Mouse (Mus musculus) MEL (cell line): ENCODE data around the gene Cdh4. TPM values are rescaled to one million over a fixed set of nuclear protein-coding genes. Genes with fewer than 3 reads are reported as not detected.

Experiments
- DNase-seq: peaks from one replicate; pipeline ENCODE4 v3.0.0; 2011; ENCODE audit warnings: low read depth, low spot score
- H3K27ac ChIP-seq: 2 replicates; pipeline ENCODE4 v1.5.1; 2012; ENCODE audit warnings: low read depth, mild to moderate bottlenecking, control low read depth, low read length, moderate library complexity; ENCODE audit not compliant: control insufficient read depth
- H3K27me3 ChIP-seq, 2 experiments: fragments of 150-350 bp in 1 of 2; sonication (generic) in 1 of 2; 2 replicates each; pipeline ENCODE4 v1.6.1; 2012; ENCODE audit warnings: low read length in 2 of 2, mild to moderate bottlenecking in 2 of 2, improper control_type of control experiment in 1 of 2, moderate library complexity in 1 of 2; ENCODE audit not compliant: insufficient read depth in 2 of 2, control insufficient read depth in 1 of 2
- H3K36me3 ChIP-seq, 2 experiments: 2 replicates each; pipeline ENCODE4 v1.6.1; 2012 to 2014; ENCODE audit warnings: low read length in 2 of 2, improper control_type of control experiment in 1 of 2, inconsistent platforms in 1 of 2, mild to moderate bottlenecking in 1 of 2; ENCODE audit not compliant: insufficient read depth in 2 of 2, control insufficient read depth in 1 of 2
- H3K4me1 ChIP-seq, 2 experiments: fragments of 150-350 bp in 1 of 2; sonication (generic) in 1 of 2; 2 replicates each; pipeline ENCODE4 v1.6.1; 2012; ENCODE audit warnings: low read length in 2 of 2, improper control_type of control experiment in 1 of 2, mild to moderate bottlenecking in 1 of 2; ENCODE audit not compliant: insufficient read depth in 2 of 2, control insufficient read depth in 1 of 2
- H3K4me3 ChIP-seq, 2 experiments: fragments of 150-350 bp in 1 of 2; sonication (generic) in 1 of 2; 2 replicates each; pipeline ENCODE4 v1.5.1; 2012; ENCODE audit warnings: low read depth in 2 of 2, low read length in 2 of 2, mild to moderate bottlenecking in 2 of 2, moderate library complexity in 2 of 2, control low read depth in 1 of 2, improper control_type of control experiment in 1 of 2; ENCODE audit not compliant: control insufficient read depth in 1 of 2, insufficient read depth in 1 of 2
- H3K79me2 ChIP-seq: 2 replicates; pipeline ENCODE4 v1.6.1; 2012; ENCODE audit warnings: mild to moderate bottlenecking, low read length, moderate library complexity; ENCODE audit not compliant: control insufficient read depth, poor library complexity, insufficient read depth
- H3K9ac ChIP-seq: 2 replicates; pipeline ENCODE4 v1.6.1; 2012; ENCODE audit warnings: low read depth, mild to moderate bottlenecking, control low read depth, low read length, moderate library complexity; ENCODE audit not compliant: control insufficient read depth, poor library complexity, severe bottlenecking
- H3K9me3 ChIP-seq: fragments of 150-350 bp; sonication (generic); replicated peaks from 2 replicates; pipeline ENCODE4 v1.6.1; 2012; ENCODE audit warnings: mild to moderate bottlenecking, low read length, improper control_type of control experiment, moderate library complexity; ENCODE audit not compliant: insufficient read depth
- CHD1 ChIP-seq: IDR thresholded peaks from 2 replicates; pipeline ENCODE4 v1.6.1; 2012; ENCODE audit warnings: low read depth, mild to moderate bottlenecking, inconsistent platforms, low read length, improper control_type of control experiment
- CHD2 ChIP-seq: IDR thresholded peaks from 2 replicates; pipeline ENCODE4 v1.6.1; 2011; ENCODE audit warnings: low read length, improper control_type of control experiment
- CTCF ChIP-seq, 3 experiments: IDR thresholded peaks in 2 of 3; conservative IDR thresholded peaks in 1 of 3; 2 replicates each; pipeline ENCODE4 v1.5.1; 2011 to 2012; ENCODE audit warnings: low read length in 3 of 3, low read depth in 2 of 3, mild to moderate bottlenecking in 2 of 3, improper control_type of control experiment in 1 of 3, inconsistent platforms in 1 of 3, mixed read lengths in 1 of 3, moderate library complexity in 1 of 3; ENCODE audit not compliant: control insufficient read depth in 1 of 3, insufficient read depth in 1 of 3, poor library complexity in 1 of 3, severe bottlenecking in 1 of 3
- ELF1 ChIP-seq: IDR thresholded peaks from 2 replicates; pipeline ENCODE4 v1.6.1; 2014; ENCODE audit warnings: low read depth, mild to moderate bottlenecking, inconsistent platforms, low read length, improper control_type of control experiment, moderate library complexity
- EP300 ChIP-seq, 2 experiments: IDR thresholded peaks; 2 replicates each; pipeline ENCODE4 v1.6.1; 2011; ENCODE audit warnings: improper control_type of control experiment in 2 of 2, low read length in 2 of 2, low read depth in 1 of 2, mild to moderate bottlenecking in 1 of 2
- ETS1 ChIP-seq: IDR thresholded peaks from 2 replicates; pipeline ENCODE4 v1.6.1; 2012; ENCODE audit warnings: low read depth, mild to moderate bottlenecking, inconsistent platforms, low read length, improper control_type of control experiment, moderate library complexity
- GATA1 ChIP-seq: IDR thresholded peaks from 2 replicates; pipeline ENCODE4 v1.6.1; 2011; ENCODE audit warnings: low read depth, low read length, improper control_type of control experiment
- KAT2A ChIP-seq: conservative IDR thresholded peaks from 2 replicates; pipeline ENCODE4 v1.6.1; 2012; ENCODE audit warnings: low read depth, low read length, improper control_type of control experiment, inconsistent platforms
- MAX ChIP-seq: IDR thresholded peaks from 2 replicates; pipeline ENCODE4 v1.6.1; 2011; ENCODE audit warnings: low read length, improper control_type of control experiment
- MEF2A ChIP-seq: IDR thresholded peaks from 2 replicates; pipeline ENCODE4 v1.6.1; 2014; ENCODE audit warnings: low read depth, mild to moderate bottlenecking, inconsistent platforms, low read length, improper control_type of control experiment; ENCODE audit not compliant: poor library complexity, insufficient replicate concordance, severe bottlenecking; ENCODE audit errors: extremely low read depth
- MXI1 ChIP-seq: IDR thresholded peaks from 2 replicates; pipeline ENCODE4 v1.6.1; 2011; ENCODE audit warnings: mild to moderate bottlenecking, low read depth, low read length, improper control_type of control experiment
- MYB ChIP-seq: IDR thresholded peaks from 2 replicates; pipeline ENCODE4 v1.6.1; 2011; ENCODE audit warnings: mild to moderate bottlenecking, low read depth, low read length, improper control_type of control experiment
- MYC ChIP-seq: IDR thresholded peaks from 2 replicates; pipeline ENCODE4 v1.6.1; 2011; ENCODE audit warnings: low read depth, mild to moderate bottlenecking, low read length, improper control_type of control experiment, moderate library complexity
- NELFE ChIP-seq: IDR thresholded peaks from 2 replicates; pipeline ENCODE4 v1.6.1; 2011; ENCODE audit warnings: low read depth, low read length, improper control_type of control experiment
- POLR2A ChIP-seq, 2 experiments: IDR thresholded peaks; 2 replicates each; pipeline ENCODE4 v1.6.1; 2011 to 2012; ENCODE audit warnings: low read length in 2 of 2, mild to moderate bottlenecking in 2 of 2, control low read depth in 1 of 2, improper control_type of control experiment in 1 of 2, low read depth in 1 of 2, moderate library complexity in 1 of 2; ENCODE audit not compliant: control insufficient read depth in 1 of 2, insufficient read depth in 1 of 2, poor library complexity in 1 of 2
- POLR2AphosphoS2 ChIP-seq: IDR thresholded peaks from 2 replicates; pipeline ENCODE4 v1.6.1; 2011; ENCODE audit warnings: low read length, improper control_type of control experiment
- RCOR1 ChIP-seq: IDR thresholded peaks from 2 replicates; pipeline ENCODE4 v1.6.1; 2012; ENCODE audit warnings: low read depth, mild to moderate bottlenecking, inconsistent platforms, low read length, improper control_type of control experiment
- SIN3A ChIP-seq: IDR thresholded peaks from 2 replicates; pipeline ENCODE4 v1.6.1; 2012; ENCODE audit warnings: low read length, improper control_type of control experiment, inconsistent platforms
- SMC3 ChIP-seq: IDR thresholded peaks from 2 replicates; pipeline ENCODE4 v1.6.1; 2011; ENCODE audit warnings: low read depth, low read length, improper control_type of control experiment
- TAL1 ChIP-seq: IDR thresholded peaks from 2 replicates; pipeline ENCODE4 v1.6.1; 2012; ENCODE audit warnings: mild to moderate bottlenecking, inconsistent platforms, low read length, moderate library complexity, mixed read lengths
- TBP ChIP-seq: IDR thresholded peaks from 2 replicates; pipeline ENCODE4 v1.8.0; 2011; ENCODE audit warnings: low read depth, low read length, improper control_type of control experiment
- TCF12 ChIP-seq: IDR thresholded peaks from 2 replicates; pipeline ENCODE4 v1.6.1; 2014; ENCODE audit warnings: low read depth, mild to moderate bottlenecking, inconsistent platforms, low read length, improper control_type of control experiment, moderate library complexity
- UBTF ChIP-seq: IDR thresholded peaks from 2 replicates; pipeline ENCODE4 v1.6.1; 2012; ENCODE audit warnings: low read depth, mild to moderate bottlenecking, inconsistent platforms, low read length, improper control_type of control experiment, moderate library complexity, borderline replicate concordance; ENCODE audit not compliant: insufficient read depth
- ZC3H11A ChIP-seq: IDR thresholded peaks from 2 replicates; pipeline ENCODE4 v1.6.1; 2012; ENCODE audit warnings: low read depth, mild to moderate bottlenecking, inconsistent platforms, low read length, improper control_type of control experiment
- ZKSCAN1 ChIP-seq: IDR thresholded peaks from 2 replicates; pipeline ENCODE4 v1.6.1; 2012; ENCODE audit warnings: low read depth, mild to moderate bottlenecking, inconsistent platforms, low read length, improper control_type of control experiment, moderate library complexity
- ZMIZ1 ChIP-seq: IDR thresholded peaks from 2 replicates; pipeline ENCODE4 v1.6.1; 2012; ENCODE audit warnings: low read depth, mild to moderate bottlenecking, inconsistent platforms, low read length, improper control_type of control experiment, moderate library complexity
- polyA plus RNA-seq, 2 experiments: library from polyadenylated mRNA; stranded (reverse) in 1 of 2; unstranded in 1 of 2; fragments of >175 nt in 1 of 2; fragments of >200 nt in 1 of 2; gene quantifications; 2 replicates each; pipeline versions ENCODE4 v1.2.1 to v1.2.4; 2012; ENCODE audit warnings: low replicate concordance in 2 of 2, low read depth in 1 of 2; ENCODE audit not compliant: insufficient read length in 2 of 2, insufficient read depth in 1 of 2, missing spikeins in 1 of 2
- total RNA-seq: library from RNA; depleted of rRNA; stranded (reverse); fragments of 300-350 nt; gene quantifications from 2 replicates; pipeline ENCODE4 v1.2.3, GENCODE M21; 2012

The Cdh4 gene
- total and polyA plus RNA-seq, 3 experiments = not detected

DNA sequence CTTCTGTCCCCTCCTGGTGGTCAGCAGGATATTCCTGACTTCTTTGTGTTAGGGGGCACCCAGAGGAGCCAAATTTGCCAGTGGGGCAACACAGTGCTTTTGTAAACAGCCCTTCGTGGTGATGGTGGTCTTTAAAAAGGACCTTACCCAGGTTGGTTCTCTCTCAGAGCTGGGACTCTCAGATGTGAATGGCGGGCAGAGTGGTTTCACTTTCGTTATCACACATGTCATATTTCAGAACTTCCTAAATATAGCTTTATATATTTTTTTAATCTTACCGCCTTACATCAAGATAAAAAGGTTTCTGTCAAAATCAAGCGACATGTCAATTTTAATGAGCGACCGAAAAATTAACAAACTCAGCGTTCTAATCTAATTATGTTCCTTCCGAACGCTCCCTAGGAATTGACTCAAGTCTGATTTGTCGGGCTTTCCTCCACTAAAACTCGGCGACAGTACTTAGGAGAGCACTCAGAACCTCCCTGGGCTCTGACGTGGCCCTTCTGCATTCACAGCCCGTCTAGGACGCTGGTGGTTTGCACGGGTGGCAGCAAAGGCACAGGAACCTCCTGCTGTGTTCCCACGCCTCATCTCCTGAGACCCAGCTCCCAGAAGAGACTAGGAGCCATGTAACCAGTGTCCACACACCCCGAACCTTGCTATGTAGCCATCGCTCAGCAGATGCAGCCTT lies 206.5 kb downstream of the Cdh4 start:
- Histone ChIP-seq H3K4me3 (no peak overlapping the region), H3K4me1 (no peaks in the 10 kb centered on the region), H3K79me2 (no peaks in the 10 kb centered on the region), H3K27me3 (no peaks in the 10 kb centered on the region)
- TF ChIP-seq TBP (no peak), MAX (no peak), ZMIZ1 (no peak), UBTF (no peak), TCF12 (no peak), MYB (no peak), ETS1 (no peak), ZKSCAN1 (no peak), POLR2A (IDR thresholded peaks at IDR 0.05; ENCODE audit: control insufficient read depth in 1 of 2, insufficient read depth in 1 of 2, low read depth in 1 of 2, low read length in 2 of 2, poor library complexity in 1 of 2) (no peak), ZC3H11A (no peak), TAL1 (no peak), CHD2 (no peak), ELF1 (no peak), POLR2AphosphoS2 (no peak)
- TF ChIP-seq, all 39 proteins: peak for 0
- no peak overlapping the region for H3K27ac ChIP-seq
- no peak overlapping the region for H3K9ac ChIP-seq
- no peak for DNase-seq
- H3K9me3 ChIP-seq = no peaks in the 10 kb centered on the region
- no peaks in the 10 kb centered on the region for H3K36me3 ChIP-seq

GRCm38 (mm10) chr2:179649370-179649769 lies 207.1 kb downstream of the Cdh4 start:
- no peaks in the 10 kb centered on the region for H3K4me1 ChIP-seq
- TF ChIP-seq ZC3H11A = no peak
- no peak for TF ChIP-seq CHD1
- no peak for TF ChIP-seq ZMIZ1
- TF ChIP-seq ETS1 = no peak
- no peak for TF ChIP-seq MEF2A
- no peak for TF ChIP-seq MYC
- TF ChIP-seq KAT2A = no peak
- no peak for TF ChIP-seq POLR2AphosphoS2
- no peak for TF ChIP-seq CTCF (IDR thresholded peaks at IDR 0.05 in 2 of 3, conservative IDR thresholded peaks at IDR 0.05 in 1 of 3; ENCODE audit: control insufficient read depth in 1 of 3, insufficient read depth in 1 of 3, low read depth in 2 of 3, low read length in 3 of 3, poor library complexity in 1 of 3, severe bottlenecking in 1 of 3)
- no peak for TF ChIP-seq SIN3A
- TF ChIP-seq MXI1 = no peak
- TF ChIP-seq NELFE = no peak
- no peak for TF ChIP-seq GATA1
- TF ChIP-seq SMC3 = no peak
- TF ChIP-seq EP300 (IDR thresholded peaks at IDR 0.05; ENCODE audit: low read depth in 1 of 2, low read length in 2 of 2) = no peak
- TF ChIP-seq UBTF = no peak
- no peak for TF ChIP-seq RCOR1
- no peak for DNase-seq
- H3K9me3 ChIP-seq = no peaks in the 10 kb centered on the region
- no peaks in the 10 kb centered on the region for H3K36me3 ChIP-seq
- no peak overlapping the region for H3K9ac ChIP-seq
- no peak overlapping the region for H3K4me3 ChIP-seq
- no peak overlapping the region for H3K27ac ChIP-seq
- no peaks in the 10 kb centered on the region for H3K79me2 ChIP-seq
- H3K27me3 ChIP-seq = no peaks in the 10 kb centered on the region
